Mouse (Mus musculus): ENCODE data around the gene Olfr47.

- TF ChIP-seq ZNF384 (IDR thresholded peaks at IDR 0.05; ENCODE audit: low read depth, low read length) (no peak), HCFC1 (IDR thresholded peaks at IDR 0.05; ENCODE audit: borderline replicate concordance, insufficient read depth, low read length) (no peak)
These were observed 41.3 kb downstream of the Olfr47 start for GRCm38 (mm10) chr6:43272597-43272996.

Data from ES-E14 (cell line).